Mouse (Mus musculus) intestine, embryonic 16.5 days (tissue): Measurements from ENCODE around the gene Gpr39. TPM values are rescaled to one million over a fixed set of nuclear protein-coding genes. Genes with fewer than 3 reads are reported as not detected.
A peak's percentile ranks its signal among the peaks of the same experiment; 100 is the strongest.

ENCODE experiments used
- ATAC-seq: fragments of 200-750 bp; cut with Nextera tagmentation; 2 replicates; pipeline ENCODE4 v1.8.0; 2017; ENCODE audit warnings: moderate TSS enrichment, moderate library complexity
- H3K27ac ChIP-seq: fragments of 300-500 bp; sonication (generic); 2 replicates; pipeline ENCODE4 v1.5.1; 2014; ENCODE audit warnings: mild to moderate bottlenecking, low read length
- H3K27me3 ChIP-seq: fragments of 300-500 bp; sonication (generic); replicated peaks from 2 replicates; pipeline ENCODE4 v1.6.1; 2014; ENCODE audit warnings: low read length, control low read depth, mixed read lengths; ENCODE audit not compliant: control insufficient read depth, insufficient read depth
- H3K36me3 ChIP-seq: fragments of 300-500 bp; sonication (generic); 2 replicates; pipeline ENCODE4 v1.6.1; 2014; ENCODE audit warnings: low read length, control low read depth; ENCODE audit not compliant: control insufficient read depth, insufficient read depth
- H3K4me1 ChIP-seq: fragments of 300-500 bp; sonication (generic); 2 replicates; pipeline ENCODE4 v1.6.1; 2014; ENCODE audit warnings: low read length, control low read depth, mixed read lengths; ENCODE audit not compliant: control insufficient read depth, insufficient read depth
- H3K4me2 ChIP-seq: fragments of 300-500 bp; sonication (generic); 2 replicates; pipeline ENCODE4 v1.6.1; 2014; ENCODE audit warnings: low read depth, low read length, control low read depth
- H3K4me3 ChIP-seq: fragments of 300-500 bp; sonication (generic); 2 replicates; pipeline ENCODE4 v1.5.1; 2014; ENCODE audit warnings: mild to moderate bottlenecking, low read length
- H3K9ac ChIP-seq: fragments of 300-500 bp; sonication (generic); 2 replicates; pipeline ENCODE4 v1.6.1; 2014; ENCODE audit warnings: low read depth, low read length
- H3K9me3 ChIP-seq: fragments of 300-500 bp; sonication (generic); 2 replicates; pipeline ENCODE4 v1.6.1; 2016; ENCODE audit warnings: low read length, control low read depth; ENCODE audit not compliant: control insufficient read depth
- WGBS: fragments of 180-500 bp; shearing (Covaris S2); extraction: QIAGEN DNeasy Blood & Tissue Kit; methylation state at CpG from one replicate; pipeline ENCODE4 v1.1.7; 2014; 5-methylcytosine and 5-hydroxymethylcytosine counted together
- polyA plus RNA-seq: library from polyadenylated mRNA; unstranded; fragments of >200 nt; fragmentation: Nextera tagmentation; extraction: Ambion mirVana; gene quantifications from 2 replicates; pipeline ENCODE4 v1.2.1, GENCODE M21; 2015

Gene Gpr39
- polyA plus RNA-seq, 1 experiment from 2014 or later: 8.7 TPM

- Histone ChIP-seq H3K4me2 (no peak overlapping the region), H3K27ac (no peak overlapping the region), H3K27me3 (no peaks in the 10 kb centered on the region), H3K4me1 (peaks cover 4% of the 10 kb centered on the region; the same call in 1 of the 2 replicates), H3K36me3 (no peaks in the 10 kb centered on the region), H3K9ac (no peak overlapping the region), H3K4me3 (no peak overlapping the region), H3K9me3 (no peaks in the 10 kb centered on the region)
- ATAC-seq: no peak
- 79% methylated on average over 3 of the region's 3 CpGs for WGBS
These were observed 38.5 kb downstream of the Gpr39 start for GRCm38 (mm10) chr1:125715286-125715685.

DNA sequence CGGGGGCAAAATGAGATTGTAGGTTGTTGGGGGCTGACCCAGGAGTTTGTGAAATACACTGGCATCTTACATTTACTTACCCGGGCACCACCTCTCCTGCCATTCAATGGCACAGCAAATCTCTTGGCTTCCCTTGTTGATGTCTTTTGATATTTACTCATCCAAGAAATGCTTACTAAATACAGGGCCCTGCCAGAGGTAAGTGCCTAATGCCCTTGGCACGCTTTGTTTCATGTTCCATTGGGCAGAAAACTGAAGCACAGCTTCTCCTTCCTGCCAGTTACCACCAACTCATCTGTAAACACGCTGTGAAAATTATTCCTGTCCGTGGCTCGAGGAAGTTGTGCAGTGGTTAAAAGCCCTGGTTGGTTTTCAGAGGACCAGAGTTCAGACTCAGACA, 39.4 kb downstream of the Gpr39 start:
- H3K9ac ChIP-seq: no peak overlapping the region
- H3K9me3 ChIP-seq: no peaks in the 10 kb centered on the region
- 70% methylated on average over 6 of the region's 6 CpGs for WGBS

GRCm38 (mm10) chr1:125717906-125718305, 41.1 kb downstream of the Gpr39 start:
- no peaks in the 10 kb centered on the region for H3K9me3 ChIP-seq
- H3K9ac ChIP-seq: no peak overlapping the region
- H3K27ac ChIP-seq: no peak overlapping the region
- H3K4me2 ChIP-seq: no peak overlapping the region
- H3K4me1 ChIP-seq: peaks cover 6% of the 10 kb centered on the region
- H3K27me3 ChIP-seq: no peaks in the 10 kb centered on the region
- H3K36me3 ChIP-seq: no peaks in the 10 kb centered on the region
- ATAC-seq: no peak
- 83% methylated on average over 5 of the region's 5 CpGs for WGBS
- no peak overlapping the region for H3K4me3 ChIP-seq

More for the DNA sequence above, 39.4 kb downstream of the Gpr39 start:
- no peak for ATAC-seq
- Histone ChIP-seq H3K27ac (no peak overlapping the region), H3K27me3 (no peaks in the 10 kb centered on the region), H3K4me3 (no peak overlapping the region), H3K4me2 (no peak overlapping the region), H3K36me3 (no peaks in the 10 kb centered on the region), H3K4me1 (peaks cover 6% of the 10 kb centered on the region; the same call in 1 of the 2 replicates)

GRCm38 (mm10) chr1:125719127-125719526, 42.3 kb downstream of the Gpr39 start:
- no peak overlapping the region for H3K9ac ChIP-seq
- no peaks in the 10 kb centered on the region for H3K9me3 ChIP-seq
- no peak overlapping the region for H3K4me2 ChIP-seq
- no peaks in the 10 kb centered on the region for H3K36me3 ChIP-seq
- WGBS: 41% methylated on average over 6 of the region's 6 CpGs
- peaks cover 6% of the 10 kb centered on the region for H3K4me1 ChIP-seq
- peak overlapping the region; percentile 25; the same call in 1 of the 2 replicates for H3K27ac ChIP-seq
- no peak overlapping the region for H3K4me3 ChIP-seq
- no peaks in the 10 kb centered on the region for H3K27me3 ChIP-seq
- ATAC-seq: no peak

- 86% methylated on average over 12 of the region's 12 CpGs for WGBS
- Histone ChIP-seq H3K36me3 (no peaks in the 10 kb centered on the region), H3K4me2 (no peak overlapping the region), H3K27ac (peak overlapping the region; percentile 17; the same call in 1 of the 2 replicates), H3K4me3 (no peak overlapping the region), H3K9ac (no peak overlapping the region), H3K27me3 (no peaks in the 10 kb centered on the region), H3K4me1 (peaks cover 6% of the 10 kb centered on the region), H3K9me3 (no peaks in the 10 kb centered on the region)
- ATAC-seq: peak; percentile 93
These were observed 44.4 kb downstream of the Gpr39 start for GRCm38 (mm10) chr1:125721104-125721758.

DNA sequence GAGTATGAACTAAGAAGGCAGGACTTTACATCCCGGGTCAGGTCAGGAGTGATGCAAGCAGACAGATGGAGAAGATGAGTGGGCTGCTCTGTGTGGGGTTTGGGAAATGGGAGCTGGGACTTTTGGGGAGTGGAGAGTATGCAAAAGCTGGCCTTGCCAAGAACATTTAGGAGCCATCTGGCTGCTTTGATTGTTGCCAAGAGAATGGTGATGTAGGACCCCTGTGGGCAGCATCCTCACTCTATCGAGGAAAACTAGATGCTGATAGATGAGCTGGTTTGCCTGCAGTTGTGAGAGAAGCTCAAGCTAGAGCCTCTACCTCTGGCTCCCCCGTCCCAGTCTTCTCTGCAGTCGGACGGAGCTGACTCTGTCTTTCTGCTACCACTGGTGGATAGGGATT, 47.5 kb downstream of the Gpr39 start:
- H3K4me3 ChIP-seq: no peak overlapping the region
- H3K4me2 ChIP-seq: no peak overlapping the region
- H3K27ac ChIP-seq: no peak overlapping the region
- peaks cover 5% of the 10 kb centered on the region for H3K4me1 ChIP-seq
- H3K9ac ChIP-seq: no peak overlapping the region
- ATAC-seq: no peak
- H3K9me3 ChIP-seq: no peaks in the 10 kb centered on the region
- 85% methylated on average over 5 of the region's 5 CpGs for WGBS
- H3K27me3 ChIP-seq: no peaks in the 10 kb centered on the region
- no peaks in the 10 kb centered on the region for H3K36me3 ChIP-seq

DNA sequence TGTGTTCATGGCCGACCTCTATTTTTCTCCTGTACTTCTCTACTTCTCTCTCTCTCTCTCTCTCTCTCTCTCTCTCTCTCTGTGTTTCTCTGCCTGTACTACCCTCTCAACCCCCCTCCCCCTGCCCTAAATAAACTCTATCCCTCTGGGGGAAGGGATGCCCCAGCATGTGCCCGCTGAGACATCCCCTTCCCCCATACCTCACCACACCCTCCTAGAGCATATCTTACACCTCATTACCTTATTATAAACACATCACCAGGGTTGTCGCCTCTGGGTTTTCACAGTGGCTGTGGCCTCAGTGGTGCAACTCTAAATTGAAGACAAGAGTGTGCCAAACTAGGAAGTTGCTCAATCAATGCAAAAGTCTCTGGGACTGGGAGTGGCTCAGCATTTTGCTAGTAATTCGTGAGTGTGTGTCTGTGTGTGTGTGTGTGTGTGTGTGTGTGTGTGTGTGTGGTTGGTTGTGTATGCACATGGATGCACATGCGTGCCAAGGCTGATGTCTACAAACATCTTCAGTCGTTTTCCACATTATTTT, 52.3 kb downstream of the Gpr39 start:
- H3K4me1 ChIP-seq: no peaks in the 10 kb centered on the region
- H3K9ac ChIP-seq: no peak overlapping the region
- ATAC-seq: no peak
- no peak overlapping the region for H3K27ac ChIP-seq
- H3K9me3 ChIP-seq: no peaks in the 10 kb centered on the region
- no peak overlapping the region for H3K4me3 ChIP-seq
- 70% methylated on average over 6 of the region's 6 CpGs for WGBS
- H3K27me3 ChIP-seq: no peaks in the 10 kb centered on the region
- H3K4me2 ChIP-seq: no peak overlapping the region
- no peaks in the 10 kb centered on the region for H3K36me3 ChIP-seq

GRCm38 (mm10) chr1:125729731-125730536, 53.1 kb downstream of the Gpr39 start:
- WGBS: 65% methylated on average over 13 of the region's 13 CpGs

GRCm38 (mm10) chr1:125730537-125730880, 53.7 kb downstream of the Gpr39 start:
- Histone ChIP-seq H3K9ac (no peak overlapping the region), H3K9me3 (no peaks in the 10 kb centered on the region), H3K36me3 (no peaks in the 10 kb centered on the region), H3K27ac (no peak overlapping the region), H3K27me3 (no peaks in the 10 kb centered on the region), H3K4me3 (no peak overlapping the region), H3K4me2 (no peak overlapping the region), H3K4me1 (no peaks in the 10 kb centered on the region)
- WGBS: 92% methylated on average over 6 of the region's 6 CpGs
- ATAC-seq: no peak

More at GRCm38 (mm10) chr1:125729731-125730536, 53.1 kb downstream of the Gpr39 start:
- ATAC-seq: no peak
- H3K27me3 ChIP-seq: no peaks in the 10 kb centered on the region
- no peaks in the 10 kb centered on the region for H3K4me1 ChIP-seq
- no peak overlapping the region for H3K4me3 ChIP-seq
- H3K9ac ChIP-seq: no peak overlapping the region
- H3K36me3 ChIP-seq: no peaks in the 10 kb centered on the region
- H3K4me2 ChIP-seq: no peak overlapping the region
- no peaks in the 10 kb centered on the region for H3K9me3 ChIP-seq
- H3K27ac ChIP-seq: no peak overlapping the region
